Mouse (Mus musculus): ENCODE data around the gene Qrich2.
"Not testable (repeated sequence)": the region's sequence is repeated elsewhere in the genome, so short reads cannot be mapped to it uniquely, and the experiment has no call there.

The Qrich2 gene

GRCm38 (mm10) chr11:116489771-116490231 is 23.8 kb upstream of the Qrich2 start:
- peak; percentile 2 for DNase-seq (ENCODE audit: low spot score)

- peak; percentile 38 for DNase-seq (ENCODE audit: low spot score)
Observed at GRCm38 (mm10) chr11:116488693-116489375, 22.8 kb upstream of the Qrich2 start.

- no peak for DNase-seq (ENCODE audit: low spot score)
Observed at GRCm38 (mm10) chr11:116488207-116488606, 22.2 kb upstream of the Qrich2 start.

GRCm38 (mm10) chr11:116484261-116484660 is 18.2 kb upstream of the Qrich2 start:
- no peak for DNase-seq (ENCODE audit: low spot score)

GRCm38 (mm10) chr11:116481776-116482175 is 15.7 kb upstream of the Qrich2 start:
- DNase-seq (ENCODE audit: low spot score): no peak

- no peak for DNase-seq (ENCODE audit: low spot score)
Observed at GRCm38 (mm10) chr11:116480975-116481374, 14.9 kb upstream of the Qrich2 start.

- no peak for DNase-seq (ENCODE audit: low spot score)
Observed at GRCm38 (mm10) chr11:116479832-116480231, 13.8 kb upstream of the Qrich2 start.

GRCm38 (mm10) chr11:116478978-116479377 is 12.9 kb upstream of the Qrich2 start:
- DNase-seq (ENCODE audit: low spot score): no peak

GRCm38 (mm10) chr11:116477160-116477759 is 11.2 kb upstream of the Qrich2 start:
- DNase-seq (ENCODE audit: low spot score): no peak

- no peak for DNase-seq (ENCODE audit: low spot score)
Observed at GRCm38 (mm10) chr11:116476696-116477095, 10.7 kb upstream of the Qrich2 start.

GRCm38 (mm10) chr11:116476041-116476440 is 10.0 kb upstream of the Qrich2 start:
- no peak for DNase-seq (ENCODE audit: low spot score)

GRCm38 (mm10) chr11:116472275-116472674 is 6.2 kb upstream of the Qrich2 start:
- no peak for DNase-seq (ENCODE audit: low spot score)

GRCm38 (mm10) chr11:116470896-116471295 is 4.9 kb upstream of the Qrich2 start:
- DNase-seq (ENCODE audit: low spot score): no peak

GRCm38 (mm10) chr11:116470249-116470648 is 4.2 kb upstream of the Qrich2 start:
- DNase-seq (ENCODE audit: low spot score): no peak

- DNase-seq (ENCODE audit: low spot score): not testable (repeated sequence)
Observed at GRCm38 (mm10) chr11:116468338-116468737, 2.3 kb upstream of the Qrich2 start.

GRCm38 (mm10) chr11:116463833-116464232 is 2.2 kb downstream of the Qrich2 start:
- peak; percentile 65 for DNase-seq (ENCODE audit: low spot score)

GRCm38 (mm10) chr11:116463338-116463737 is 2.7 kb downstream of the Qrich2 start:
- no peak for DNase-seq (ENCODE audit: low spot score)

GRCm38 (mm10) chr11:116459786-116460185 is 6.3 kb downstream of the Qrich2 start:
- DNase-seq (ENCODE audit: low spot score): no peak

GRCm38 (mm10) chr11:116456234-116456633 is 9.8 kb downstream of the Qrich2 start:
- no peak for DNase-seq (ENCODE audit: low spot score)

GRCm38 (mm10) chr11:116453889-116454288 is 12.2 kb downstream of the Qrich2 start:
- no peak for DNase-seq (ENCODE audit: low spot score)

- no peak for DNase-seq (ENCODE audit: low spot score)
Observed at GRCm38 (mm10) chr11:116449341-116449740, 16.7 kb downstream of the Qrich2 start.

- no peak for DNase-seq (ENCODE audit: low spot score)
Observed at GRCm38 (mm10) chr11:116447822-116448221, 18.2 kb downstream of the Qrich2 start.

- DNase-seq (ENCODE audit: low spot score): no peak
Observed at GRCm38 (mm10) chr11:116446308-116446887, 19.6 kb downstream of the Qrich2 start.

Data from T-cell, adult 2 months (primary cell).